Mouse (Mus musculus) midbrain, embryonic 15.5 days (tissue): ENCODE measurements around the gene Ubqln2. TPM values are rescaled to one million over a fixed set of nuclear protein-coding genes. Genes with fewer than 3 reads are reported as not detected.

ENCODE experiments used
- polyA plus RNA-seq: library from polyadenylated mRNA; unstranded; fragments of >200 nt; fragmentation: Nextera tagmentation; extraction: Ambion mirVana; gene quantifications from 2 replicates; pipeline ENCODE4 v1.2.1, GENCODE M21; 2015

The Ubqln2 gene
- polyA plus RNA-seq, 1 experiment from 2014 or later, result 53.4 TPM

Other genes with a start within 250 kb of the Ubqln2 start
- gene Cypt3, start 60.4 kb downstream of the Ubqln2 start, polyA plus RNA-seq, result not detected in 2 replicates
- gene Kctd12b, start 198.2 kb downstream of the Ubqln2 start, polyA plus RNA-seq, result 4.0 and 4.8 TPM in 2 replicates
- 130 and 146 TPM in 2 replicates for gene Nbdy, start 225.4 kb downstream of the Ubqln2 start, polyA plus RNA-seq